Mouse (Mus musculus): ENCODE results near the gene Abca13. TPM values are rescaled to one million over a fixed set of nuclear protein-coding genes. Genes with fewer than 3 reads are reported as not detected.

Gene Abca13
- polyA plus RNA-seq, 1 experiment: 0.01 TPM

GRCm38 (mm10) chr11:9622888-9623287, 431.1 kb downstream of the Abca13 start:
- DNase-seq (ENCODE audit: low read depth, low spot score): no peak
- WGBS: 73% methylated on average over 2 of the region's 2 CpGs

GRCm38 (mm10) chr11:9624753-9625152, 433.0 kb downstream of the Abca13 start:
- WGBS: 50% methylated on average over 1 of the region's 1 CpGs

GRCm38 (mm10) chr11:9625812-9626211, 434.1 kb downstream of the Abca13 start:
- WGBS: 86% methylated on average over 1 of the region's 1 CpGs
- no peak for DNase-seq (ENCODE audit: low read depth, low spot score)

More at GRCm38 (mm10) chr11:9624753-9625152, 433.0 kb downstream of the Abca13 start:
- DNase-seq (ENCODE audit: low read depth, low spot score): no peak

- DNase-seq (ENCODE audit: low read depth, low spot score): no peak
- WGBS: 82% methylated on average over 3 of the region's 3 CpGs
Observed at GRCm38 (mm10) chr11:9647272-9647671, 455.5 kb downstream of the Abca13 start.

GRCm38 (mm10) chr11:9647991-9648390, 456.2 kb downstream of the Abca13 start:
- no peak for DNase-seq (ENCODE audit: low read depth, low spot score)
- 55% methylated on average over 3 of the region's 3 CpGs for WGBS

GRCm38 (mm10) chr11:9666648-9667255, 475.0 kb downstream of the Abca13 start:
- 33% methylated on average over 3 of the region's 3 CpGs for WGBS

GRCm38 (mm10) chr11:9669430-9669829, 477.7 kb downstream of the Abca13 start:
- 46% methylated on average over 1 of the region's 1 CpGs for WGBS
- DNase-seq (ENCODE audit: low read depth, low spot score): no peak

More at GRCm38 (mm10) chr11:9666648-9667255, 475.0 kb downstream of the Abca13 start:
- DNase-seq (ENCODE audit: low read depth, low spot score): no peak

- DNase-seq (ENCODE audit: low read depth, low spot score): no peak
- 48% methylated on average over 2 of the region's 2 CpGs for WGBS
Observed at GRCm38 (mm10) chr11:9684952-9685351, 493.2 kb downstream of the Abca13 start.

GRCm38 (mm10) chr11:9705190-9705589, 513.4 kb downstream of the Abca13 start:
- WGBS: 54% methylated on average over 3 of the region's 3 CpGs
- no peak for DNase-seq (ENCODE audit: low read depth, low spot score)

GRCm38 (mm10) chr11:9727810-9728490, 536.2 kb downstream of the Abca13 start:
- 22% methylated on average over 2 of the region's 2 CpGs for WGBS
- no peak for DNase-seq (ENCODE audit: low read depth, low spot score)

GRCm38 (mm10) chr11:9731300-9731699, 539.6 kb downstream of the Abca13 start:
- DNase-seq (ENCODE audit: low read depth, low spot score): no peak
- WGBS: 67% methylated on average over 1 of the region's 1 CpGs

Other genes with a start within 250 kb of the Abca13 start
- gene Pkd1l1, start 218.7 kb upstream of the Abca13 start, polyA plus RNA-seq (2012; rRNA removed): 0.01 and 0.14 TPM in 2 replicates
- gene Hus1, start 180.8 kb upstream of the Abca13 start, polyA plus RNA-seq (2012; rRNA removed): 2.7 and 5.2 TPM in 2 replicates
- 0.55 and 1.8 TPM in 2 replicates for gene Gm11992, start 143.3 kb upstream of the Abca13 start, polyA plus RNA-seq (2012; rRNA removed)
- 0.26 and 0.51 TPM in 2 replicates for gene Sun3, start 143.0 kb upstream of the Abca13 start, polyA plus RNA-seq (2012; rRNA removed)
- gene Upp1, start 73.8 kb upstream of the Abca13 start, polyA plus RNA-seq (2012; rRNA removed): 806 and 814 TPM in 2 replicates